Mouse (Mus musculus): Measurements from ENCODE around the gene Gpr18. TPM values are rescaled to one million over a fixed set of nuclear protein-coding genes. Genes with fewer than 3 reads are reported as not detected.

The Gpr18 gene
- polyA plus RNA-seq, 1 experiment from 2014 or later, result 0.42 TPM

- H3K36me3 ChIP-seq, result 0 out of 2 replicates have a peak, but pooled peaks cover 3% of the 10 kb centered on the region
- no peak overlapping the region for H3K9ac ChIP-seq
- no peak overlapping the region for H3K27ac ChIP-seq
- no peak overlapping the region for H3K4me3 ChIP-seq (replicated peaks)
- no peaks in the 10 kb centered on the region for H3K9me3 ChIP-seq
- no peak for ATAC-seq (ENCODE audit: insufficient read depth, low FRiP score, low read depth)
- 87% methylated on average over 3 of the region's 3 CpGs for WGBS
- no peak overlapping the region for H3K4me2 ChIP-seq
- no peaks in the 10 kb centered on the region for H3K27me3 ChIP-seq (replicated peaks)
- peaks cover 4% of the 10 kb centered on the region; the same call in 1 of the 2 replicates for H3K4me1 ChIP-seq
Observed at GRCm38 (mm10) chr14:121931594-121931993, 16.0 kb upstream of the Gpr18 start.

GRCm38 (mm10) chr14:121930731-121931383 lies 15.3 kb upstream of the Gpr18 start:
- Histone ChIP-seq H3K4me2 (no peak overlapping the region), H3K27me3 (replicated peaks) (no peaks in the 10 kb centered on the region), H3K4me3 (replicated peaks) (no peak overlapping the region), H3K36me3 (0 out of 2 replicates have a peak, but pooled peaks cover 3% of the 10 kb centered on the region), H3K9ac (no peak overlapping the region), H3K27ac (no peak overlapping the region), H3K9me3 (no peaks in the 10 kb centered on the region), H3K4me1 (peaks cover 4% of the 10 kb centered on the region; the same call in 1 of the 2 replicates)
- WGBS, result 66% methylated on average over 7 of the region's 7 CpGs
- ATAC-seq (ENCODE audit: insufficient read depth, low FRiP score, low read depth), result no peak

- H3K27me3 ChIP-seq (replicated peaks), result no peaks in the 10 kb centered on the region
- 0 out of 2 replicates have a peak, but pooled peaks cover under 1% of the 10 kb centered on the region for H3K36me3 ChIP-seq
- no peak overlapping the region for H3K9ac ChIP-seq
- peaks cover 4% of the 10 kb centered on the region; the same call in 1 of the 2 replicates for H3K4me1 ChIP-seq
- ATAC-seq (ENCODE audit: insufficient read depth, low FRiP score, low read depth), result 0 out of 2 replicates have a peak, but pooled peaks have one; percentile 36
- WGBS, result 67% methylated on average over 12 of the region's 12 CpGs
- H3K9me3 ChIP-seq, result no peaks in the 10 kb centered on the region
- H3K4me3 ChIP-seq (replicated peaks), result no peak overlapping the region
- H3K27ac ChIP-seq, result no peak overlapping the region
- H3K4me2 ChIP-seq, result no peak overlapping the region
Observed at GRCm38 (mm10) chr14:121929243-121929951, 13.8 kb upstream of the Gpr18 start.

- Histone ChIP-seq H3K9ac (no peak overlapping the region), H3K36me3 (no peaks in the 10 kb centered on the region), H3K27ac (no peak overlapping the region), H3K9me3 (no peaks in the 10 kb centered on the region), H3K4me3 (replicated peaks) (no peak overlapping the region), H3K4me1 (peaks cover 4% of the 10 kb centered on the region; the same call in 1 of the 2 replicates), H3K27me3 (replicated peaks) (no peaks in the 10 kb centered on the region), H3K4me2 (no peak overlapping the region)
- WGBS, result 65% methylated on average over 8 of the region's 8 CpGs
- ATAC-seq (ENCODE audit: insufficient read depth, low FRiP score, low read depth), result no peak
Observed at GRCm38 (mm10) chr14:121928375-121929137, 13.0 kb upstream of the Gpr18 start.

GRCm38 (mm10) chr14:121927451-121927850 lies 11.9 kb upstream of the Gpr18 start:
- Histone ChIP-seq H3K9ac (no peak overlapping the region), H3K27ac (no peak overlapping the region), H3K36me3 (no peaks in the 10 kb centered on the region), H3K4me1 (peaks cover 4% of the 10 kb centered on the region; the same call in 1 of the 2 replicates), H3K4me2 (no peak overlapping the region), H3K9me3 (no peaks in the 10 kb centered on the region), H3K27me3 (replicated peaks) (no peaks in the 10 kb centered on the region), H3K4me3 (replicated peaks) (no peak overlapping the region)
- WGBS, result 89% methylated on average over 8 of the region's 8 CpGs
- no peak for ATAC-seq (ENCODE audit: insufficient read depth, low FRiP score, low read depth)

- no peaks in the 10 kb centered on the region for H3K9me3 ChIP-seq
- no peaks in the 10 kb centered on the region for H3K36me3 ChIP-seq
- H3K4me1 ChIP-seq, result peaks cover 3% of the 10 kb centered on the region; the same call in 1 of the 2 replicates
- no peak overlapping the region for H3K4me2 ChIP-seq
- H3K27ac ChIP-seq, result no peak overlapping the region
- ATAC-seq (ENCODE audit: insufficient read depth, low FRiP score, low read depth), result no peak
- WGBS, result 83% methylated on average over 6 of the region's 6 CpGs
- H3K27me3 ChIP-seq (replicated peaks), result no peaks in the 10 kb centered on the region
- H3K9ac ChIP-seq, result no peak overlapping the region
- no peak overlapping the region for H3K4me3 ChIP-seq (replicated peaks)
Observed at GRCm38 (mm10) chr14:121926901-121927300, 11.3 kb upstream of the Gpr18 start.

GRCm38 (mm10) chr14:121924876-121925275 lies 9.3 kb upstream of the Gpr18 start:
- Histone ChIP-seq H3K9ac (no peak overlapping the region), H3K27ac (no peak overlapping the region), H3K36me3 (no peaks in the 10 kb centered on the region), H3K4me1 (no peaks in the 10 kb centered on the region; the same call in 1 of the 2 replicates), H3K27me3 (replicated peaks) (no peaks in the 10 kb centered on the region), H3K4me3 (replicated peaks) (no peak overlapping the region), H3K9me3 (no peaks in the 10 kb centered on the region), H3K4me2 (no peak overlapping the region)
- ATAC-seq (ENCODE audit: insufficient read depth, low FRiP score, low read depth), result no peak
- WGBS, result 57% methylated on average over 6 of the region's 6 CpGs

GRCm38 (mm10) chr14:121922731-121923130 lies 7.2 kb upstream of the Gpr18 start:
- Histone ChIP-seq H3K4me2 (no peak overlapping the region), H3K9ac (no peak overlapping the region), H3K9me3 (no peaks in the 10 kb centered on the region), H3K4me3 (replicated peaks) (no peak overlapping the region), H3K4me1 (no peaks in the 10 kb centered on the region; the same call in 1 of the 2 replicates), H3K27me3 (replicated peaks) (no peaks in the 10 kb centered on the region), H3K36me3 (no peaks in the 10 kb centered on the region), H3K27ac (no peak overlapping the region)
- WGBS, result 78% methylated on average over 4 of the region's 4 CpGs
- ATAC-seq (ENCODE audit: insufficient read depth, low FRiP score, low read depth), result no peak

- no peak overlapping the region for H3K4me3 ChIP-seq (replicated peaks)
- no peak for ATAC-seq (ENCODE audit: insufficient read depth, low FRiP score, low read depth)
- H3K9me3 ChIP-seq, result no peaks in the 10 kb centered on the region
- H3K4me2 ChIP-seq, result no peak overlapping the region
- no peaks in the 10 kb centered on the region for H3K27me3 ChIP-seq (replicated peaks)
- H3K4me1 ChIP-seq, result no peaks in the 10 kb centered on the region; the same call in 1 of the 2 replicates
- H3K36me3 ChIP-seq, result no peaks in the 10 kb centered on the region
- no peak overlapping the region for H3K27ac ChIP-seq
- 87% methylated on average over 4 of the region's 4 CpGs for WGBS
- no peak overlapping the region for H3K9ac ChIP-seq
Observed at GRCm38 (mm10) chr14:121922016-121922415, 6.4 kb upstream of the Gpr18 start.

GRCm38 (mm10) chr14:121920511-121921124 lies 5.0 kb upstream of the Gpr18 start:
- Histone ChIP-seq H3K27ac (0 out of 2 replicates have a peak overlapping the region, but pooled peaks have one; percentile 1), H3K27me3 (replicated peaks) (no peaks in the 10 kb centered on the region), H3K4me2 (no peak overlapping the region), H3K9me3 (no peaks in the 10 kb centered on the region), H3K4me3 (replicated peaks) (no peak overlapping the region), H3K36me3 (no peaks in the 10 kb centered on the region), H3K4me1 (no peaks in the 10 kb centered on the region; the same call in 1 of the 2 replicates), H3K9ac (no peak overlapping the region)
- peak; percentile 47 for ATAC-seq (ENCODE audit: insufficient read depth, low FRiP score, low read depth)
- 74% methylated on average over 12 of the region's 12 CpGs for WGBS

GRCm38 (mm10) chr14:121919752-121920151 lies 4.2 kb upstream of the Gpr18 start:
- Histone ChIP-seq H3K27me3 (replicated peaks) (no peaks in the 10 kb centered on the region), H3K4me1 (no peaks in the 10 kb centered on the region; the same call in 1 of the 2 replicates), H3K4me2 (no peak overlapping the region), H3K9ac (no peak overlapping the region), H3K4me3 (replicated peaks) (no peak overlapping the region), H3K9me3 (no peaks in the 10 kb centered on the region), H3K27ac (no peak overlapping the region), H3K36me3 (no peaks in the 10 kb centered on the region)
- WGBS, result 24% methylated on average over 3 of the region's 3 CpGs
- no peak for ATAC-seq (ENCODE audit: insufficient read depth, low FRiP score, low read depth)

Measured in stomach, embryonic 15.5 days (tissue).